ENCODE assay signal across 8 mouse cellular contexts in genomic region chr10:111422649-111423048, GRCm38 (mm10). TPM values are rescaled to one million over a fixed set of nuclear protein-coding genes. Genes with fewer than 3 reads are reported as not detected.
DNase-seq lines count a peak whose midpoint lies in the region; ATAC-seq and TF ChIP-seq lines count a peak whose summit lies in the region.

No protein-coding gene starts in this region.

- peaks cover 3% of the 10 kb centered on the region; the same call in 1 of the 2 replicates for H3K4me1 ChIP-seq in embryonic facial prominence, embryonic 14.5 days (ENCODE audit: control insufficient read depth, insufficient read depth, low read length)
- H3K4me1 ChIP-seq in lung, embryonic 15.5 days: peaks cover 38% of the 10 kb centered on the region
- H3K4me1 ChIP-seq in olfactory bulb, adult 2 months (ENCODE audit: control insufficient read depth, insufficient read depth, low read length): peaks cover 20% of the 10 kb centered on the region

- H3K4me3 ChIP-seq in embryonic facial prominence, embryonic 14.5 days (ENCODE audit: low read depth, low read length): peak overlapping the region; percentile 21
- peak overlapping the region; percentile 27; the same call in 1 of the 2 replicates for H3K4me3 ChIP-seq in lung, embryonic 15.5 days
- peak overlapping the region; percentile 10 for H3K4me3 ChIP-seq in olfactory bulb, adult 2 months (ENCODE audit: insufficient read depth, low read depth, low read length)

- no peaks in the 10 kb centered on the region for H3K36me3 ChIP-seq in embryonic facial prominence, embryonic 14.5 days (ENCODE audit: control insufficient read depth, insufficient read depth, low read length)
- H3K36me3 ChIP-seq in lung, embryonic 15.5 days: no peaks in the 10 kb centered on the region

- no peak for TF ChIP-seq CTCF in olfactory bulb, adult 2 months (IDR thresholded peaks at IDR 0.05; ENCODE audit: insufficient read depth, low read depth, low read length)

- H3K27me3 ChIP-seq in embryonic facial prominence, embryonic 14.5 days (replicated peaks; ENCODE audit: control insufficient read depth, insufficient read depth, low read length): no peaks in the 10 kb centered on the region
- H3K27me3 ChIP-seq in lung, embryonic 15.5 days: no peaks in the 10 kb centered on the region

- 39% methylated on average over 11 of the region's 11 CpGs for WGBS in embryonic facial prominence, embryonic 14.5 days
- 27% methylated on average over 11 of the region's 11 CpGs for WGBS in lung, embryonic 15.5 days
- WGBS in olfactory bulb, adult 2 months: 11% methylated on average over 11 of the region's 11 CpGs

- peak overlapping the region; percentile 32; the same call in 1 of the 2 replicates for H3K9ac ChIP-seq in embryonic facial prominence, embryonic 14.5 days (ENCODE audit: low read depth, low read length)
- H3K9ac ChIP-seq in lung, embryonic 15.5 days: peak overlapping the region; percentile 5; the same call in 1 of the 2 replicates

- no peak overlapping the region for H3K27ac ChIP-seq in embryonic facial prominence, embryonic 14.5 days (replicated peaks; ENCODE audit: low read depth, low read length)
- H3K27ac ChIP-seq in lung, embryonic 15.5 days: peak overlapping the region; percentile 62; the same call in 1 of the 2 replicates
- no peak overlapping the region for H3K27ac ChIP-seq in olfactory bulb, adult 2 months (ENCODE audit: insufficient read depth, low read depth, low read length)

- peak overlapping the region; percentile 48 for H3K4me2 ChIP-seq in embryonic facial prominence, embryonic 14.5 days (ENCODE audit: low read depth, low read length)
- H3K4me2 ChIP-seq in lung, embryonic 15.5 days: peak overlapping the region; percentile 51

- intact Hi-C loops in heart, postnatal 14 days (cut with DNase I): no loop called here

- ATAC-seq in embryonic facial prominence, embryonic 14.5 days (ENCODE audit: low read depth): 0 out of 2 replicates have a peak, but pooled peaks have one; percentile 48
- ATAC-seq in lung, embryonic 15.5 days (ENCODE audit: borderline replicate concordance, extremely low read depth, low FRiP score, low TSS enrichment): peak; percentile 5; the same call in 1 of the 2 replicates

- no peaks in the 10 kb centered on the region for H3K9me3 ChIP-seq in embryonic facial prominence, embryonic 14.5 days (ENCODE audit: control insufficient read depth, low read length)
- H3K9me3 ChIP-seq in lung, embryonic 15.5 days: no peaks in the 10 kb centered on the region

- DNase-seq in layer of hippocampus, adult 11-12 months (ENCODE audit: low spot score): peak; percentile 32
- DNase-seq in layer of hippocampus, postnatal 14 days (ENCODE audit: low spot score in 2 of 2): no peak
- peak; percentile 53 for DNase-seq in embryonic facial prominence, embryonic 14.5 days (ENCODE audit: low spot score)
- peak; percentile 16 to 35 for DNase-seq in heart, postnatal 14 days
- peak; percentile 24 for DNase-seq in kidney, postnatal 14 days
- DNase-seq in cerebellum, adult 9-11 months: no peak

- TF ChIP-seq POLR2A in olfactory bulb, adult 2 months (IDR thresholded peaks at IDR 0.05; ENCODE audit: insufficient read depth, low read depth, low read length): no peak

RNA-seq across cellular contexts. Expression of gene Nap1l1, which starts 50.4 kb away (rescaled TPM):
- total RNA-seq in layer of hippocampus, postnatal 14 days (2021): 100 to 1,000 TPM; 164 to 177 TPM
- polyA plus RNA-seq in embryonic facial prominence, embryonic 14.5 days (2014; fragmentation: Nextera tagmentation; extraction: Ambion mirVana): 234 and 242 TPM in 2 replicates
- total RNA-seq in heart, postnatal 14 days (2021): 10 to 100 TPM; 59.7 to 65.9 TPM
- polyA plus RNA-seq in lung, embryonic 15.5 days (2015; fragmentation: Nextera tagmentation; extraction: Ambion mirVana): 252 and 267 TPM in 2 replicates
- polyA plus RNA-seq in olfactory bulb, adult 2 months (2012; ENCODE audit: insufficient read depth, insufficient read length, low replicate concordance, missing spikeins): not detected in 2 replicates

Comparison
In these comparisons a context has a peak if more than half of its experiments do, and no peak if none do; other contexts are left out.
1. DNase-seq: peak in layer of hippocampus, adult 11-12 months (single experiment), embryonic facial prominence, embryonic 14.5 days (single experiment), heart, postnatal 14 days (2 of 2) and kidney, postnatal 14 days (single experiment); none in layer of hippocampus, postnatal 14 days (0 of 2) and cerebellum, adult 9-11 months (single experiment).
2. Peak in every context shown above with its lines, with median percentiles within 50 percentile points of each other: H3K4me3 ChIP-seq.